Mouse (Mus musculus) testis, postnatal 14 days (tissue): ENCODE data around the gene Eftud2.

Source experiments
- DNase-seq: peaks from one replicate; pipeline ENCODE4 v3.0.0; 2021; ENCODE audit warnings: low spot score

Eftud2 gene

DNA sequence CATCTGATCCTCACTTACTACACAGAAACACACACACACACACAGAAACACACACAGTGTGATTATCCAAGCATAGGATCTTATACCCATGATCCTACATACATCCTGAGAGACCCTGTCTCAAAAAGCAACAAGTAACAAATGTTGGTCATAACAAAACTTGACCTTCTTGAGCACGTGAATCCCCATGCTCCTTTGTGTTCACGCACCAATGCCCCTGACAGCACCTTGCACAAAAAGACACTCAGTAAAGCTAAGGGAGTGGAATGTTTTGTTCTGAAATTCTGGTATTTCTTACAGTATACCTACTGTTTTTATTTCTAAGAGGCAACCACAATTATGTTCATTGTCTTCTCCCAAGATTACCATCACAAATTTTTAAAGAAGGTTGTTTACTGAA lies 1.2 kb downstream of the Eftud2 start:
- no peak for DNase-seq

DNA sequence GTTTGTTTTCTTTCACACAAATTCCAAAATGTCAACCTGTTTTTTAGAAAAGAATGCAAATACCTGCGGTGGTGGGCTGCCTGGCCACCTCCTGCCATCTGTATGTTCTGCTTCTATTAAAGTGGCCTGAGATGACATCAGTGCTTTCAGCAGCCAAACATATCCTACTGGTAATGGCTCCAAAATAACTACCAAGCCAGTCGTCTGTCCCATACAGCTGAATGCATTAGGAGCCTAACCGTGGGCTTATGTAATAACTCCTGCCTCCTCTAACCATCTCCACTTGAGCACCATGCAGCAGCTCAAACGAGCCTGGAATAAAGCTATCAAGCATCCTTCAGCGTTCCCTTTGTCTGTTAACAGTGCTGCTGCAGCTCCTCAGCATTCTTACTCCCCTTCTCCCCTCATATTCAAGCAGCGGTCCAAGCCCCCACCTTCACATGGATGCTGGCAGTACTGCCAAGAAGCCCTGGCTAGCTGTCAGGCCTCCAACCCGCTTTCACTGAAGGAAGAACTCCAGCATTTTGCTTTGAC lies 5.9 kb downstream of the Eftud2 start:
- no peak for DNase-seq

DNA sequence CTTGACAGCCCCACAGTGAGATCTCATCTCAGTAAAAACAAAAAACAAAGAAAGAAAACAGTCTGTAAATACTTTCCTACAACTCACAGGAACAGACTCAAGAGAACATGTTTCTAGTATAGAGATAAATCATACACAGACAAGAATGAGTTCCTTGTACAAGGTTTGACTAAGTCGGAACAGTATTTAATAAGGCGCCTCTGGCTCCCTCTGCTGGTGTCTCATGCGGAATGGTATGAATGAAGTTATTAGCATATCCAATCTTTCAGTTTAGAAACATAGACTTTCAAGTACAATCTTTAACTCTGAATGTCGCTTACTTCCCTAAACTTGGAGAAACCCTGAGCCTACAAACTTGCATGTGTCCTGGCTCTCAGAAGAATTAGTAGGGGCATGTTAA lies 16.5 kb downstream of the Eftud2 start:
- no peak for DNase-seq

DNA sequence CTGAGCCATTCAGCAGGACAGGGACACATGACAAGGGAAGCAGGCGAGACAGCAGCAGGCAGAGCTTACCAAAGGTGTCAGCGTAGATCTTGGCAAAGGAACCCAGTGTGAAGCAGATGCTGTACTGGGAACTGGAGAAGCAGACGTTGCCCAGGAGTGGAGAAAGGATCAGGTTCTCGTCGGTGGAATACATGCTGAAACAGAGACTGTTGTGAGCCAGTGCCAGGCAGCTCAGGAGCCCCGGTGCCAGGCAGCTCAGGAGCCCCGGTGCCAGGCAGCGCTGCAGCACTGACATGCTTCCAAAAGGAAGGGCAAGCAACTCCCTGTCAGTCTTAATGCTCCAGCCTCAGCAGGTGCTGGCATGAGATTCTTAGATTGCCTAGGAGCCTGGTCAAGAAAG lies 20.9 kb downstream of the Eftud2 start:
- no peak for DNase-seq

DNA sequence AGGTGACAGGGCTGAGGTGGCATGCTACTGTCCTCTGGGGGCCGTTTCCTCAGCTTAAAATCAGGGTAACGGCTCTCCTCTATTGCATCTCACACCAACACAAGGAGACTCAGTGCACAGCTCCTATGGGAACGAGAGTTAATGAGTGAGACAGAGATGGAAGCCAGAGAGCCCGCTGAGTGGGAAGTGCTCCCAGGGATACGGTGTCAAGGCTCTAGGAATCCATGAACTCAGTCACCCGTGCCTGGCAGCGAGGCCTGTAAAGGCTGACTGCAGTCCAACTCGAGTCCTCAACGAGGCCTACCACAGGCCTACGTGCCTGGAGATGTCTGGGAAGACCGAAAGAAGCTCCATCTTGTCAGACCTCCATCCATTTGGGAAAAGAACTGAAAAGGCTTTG lies 21.8 kb downstream of the Eftud2 start:
- no peak for DNase-seq

DNA sequence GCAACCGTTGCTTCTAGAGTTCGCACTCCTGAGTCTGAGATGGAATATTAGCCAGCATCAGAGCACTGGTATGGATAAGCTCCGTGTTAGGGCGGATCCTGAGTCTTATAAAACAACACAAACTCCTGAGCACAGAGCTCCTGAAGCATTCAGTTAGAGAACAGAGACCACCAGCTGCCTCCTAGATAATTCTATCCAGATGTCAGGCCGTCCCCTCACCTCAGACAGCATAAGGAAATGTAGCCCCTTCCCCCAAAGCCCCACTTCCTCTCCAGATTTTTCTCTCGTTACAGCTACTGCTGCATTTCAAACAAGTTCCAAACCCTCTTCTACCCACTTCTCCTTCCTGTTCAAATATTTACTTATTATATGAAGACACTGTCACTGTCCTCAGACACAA lies 24.8 kb downstream of the Eftud2 start:
- DNase-seq, result no peak

DNA sequence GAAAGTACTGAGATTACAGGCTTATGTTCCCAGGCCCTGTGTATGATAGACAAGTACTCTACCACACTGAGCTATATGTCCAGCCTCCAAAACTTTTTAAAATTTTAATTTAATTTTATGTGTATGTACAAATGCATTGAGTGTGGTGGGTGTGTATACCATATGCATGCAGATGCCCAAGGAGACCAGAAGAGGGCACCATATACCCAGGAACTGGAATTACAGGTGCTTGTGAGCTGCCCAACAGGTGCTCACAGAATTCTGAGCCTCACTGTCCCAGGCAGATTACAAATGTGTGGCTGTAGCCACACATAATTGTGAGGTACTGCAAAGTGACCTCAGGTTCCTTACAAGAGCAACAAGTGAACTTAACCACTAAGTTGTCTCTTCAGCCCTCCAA lies 27.0 kb downstream of the Eftud2 start:
- no peak for DNase-seq

DNA sequence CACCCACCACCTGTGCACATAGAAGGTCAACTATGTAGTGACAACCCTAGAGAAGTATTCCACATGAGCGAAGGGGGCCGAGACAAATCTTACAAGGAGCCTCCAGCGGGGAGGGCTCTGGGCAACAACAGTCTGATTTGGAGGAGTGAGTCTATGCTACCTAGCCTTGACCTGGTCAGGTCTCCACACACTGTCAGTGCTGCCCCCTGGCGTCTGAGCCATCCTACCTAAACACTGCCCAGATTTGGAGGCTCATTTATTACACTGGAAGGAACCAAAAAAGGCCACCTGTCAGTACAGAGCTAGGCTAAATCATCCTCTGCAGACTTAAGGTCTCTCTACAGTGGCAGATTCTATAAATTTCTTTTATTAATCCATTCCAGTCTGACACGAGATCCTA lies 28.9 kb downstream of the Eftud2 start:
- no peak for DNase-seq

DNA sequence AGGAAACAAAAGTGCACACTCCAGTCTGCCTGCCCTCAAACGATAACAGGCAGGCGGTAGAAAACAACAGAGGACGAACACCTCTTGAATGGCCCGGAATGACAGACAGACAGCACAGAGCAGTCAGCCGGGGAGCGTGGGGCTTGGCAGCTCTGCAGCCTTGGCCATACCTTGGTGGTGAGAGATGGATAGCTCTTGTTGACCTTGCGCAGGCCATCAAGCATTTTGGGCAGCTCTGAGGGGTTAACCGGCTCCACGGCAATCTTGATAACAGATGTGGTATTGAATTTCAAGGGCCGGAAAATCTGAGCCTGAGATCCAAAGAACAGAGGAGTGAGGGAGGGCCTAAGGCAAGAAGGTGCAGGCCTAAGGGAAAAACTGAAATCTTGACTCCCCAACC lies 34.9 kb downstream of the Eftud2 start:
- no peak for DNase-seq

DNA sequence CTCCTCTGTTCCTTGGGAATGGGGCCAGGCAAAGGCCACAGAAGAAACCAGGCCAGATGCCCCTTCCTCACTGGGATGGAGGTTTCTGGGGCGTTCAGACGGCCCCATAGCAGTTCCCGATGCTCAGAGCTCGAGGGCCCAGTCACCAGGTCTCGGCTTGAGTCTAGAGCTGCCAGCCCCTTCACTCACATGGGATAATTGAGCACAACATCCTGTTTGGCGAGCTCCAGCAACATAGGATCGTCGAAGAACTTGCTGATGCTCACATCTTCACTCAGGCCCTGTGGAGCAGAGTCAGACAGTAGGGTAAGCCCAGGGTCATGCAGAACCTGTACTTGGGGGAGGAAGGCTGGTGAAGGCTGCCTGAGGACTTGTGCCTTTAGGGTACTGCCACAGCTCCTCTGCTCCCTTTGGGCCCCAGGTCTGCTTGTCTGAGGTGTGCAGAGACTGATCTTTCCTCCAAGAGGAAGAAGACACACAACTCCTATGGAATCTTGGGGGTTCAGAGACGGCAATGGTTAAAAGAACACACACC lies 42.1 kb downstream of the Eftud2 start:
- DNase-seq, result no peak

DNA sequence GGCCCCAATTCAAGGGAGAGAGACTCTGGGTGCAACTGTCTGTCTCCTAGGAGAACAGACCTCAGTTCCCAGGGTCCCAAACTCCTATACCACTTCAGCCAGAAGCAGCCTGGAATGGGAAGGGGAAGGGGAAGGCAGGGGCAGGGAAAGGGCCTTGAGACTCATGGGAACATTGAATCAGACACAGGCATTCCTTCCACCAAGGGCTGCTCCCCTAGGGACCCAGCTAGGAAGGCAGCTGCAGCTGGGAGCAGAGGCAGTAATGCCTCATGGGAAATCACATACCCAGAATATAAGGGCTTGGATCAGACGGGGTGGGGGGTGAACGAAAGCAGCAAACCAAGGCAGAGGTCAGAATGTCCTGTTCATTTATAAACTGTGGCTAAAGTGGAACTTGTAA lies 42.7 kb downstream of the Eftud2 start:
- DNase-seq, result no peak

DNA sequence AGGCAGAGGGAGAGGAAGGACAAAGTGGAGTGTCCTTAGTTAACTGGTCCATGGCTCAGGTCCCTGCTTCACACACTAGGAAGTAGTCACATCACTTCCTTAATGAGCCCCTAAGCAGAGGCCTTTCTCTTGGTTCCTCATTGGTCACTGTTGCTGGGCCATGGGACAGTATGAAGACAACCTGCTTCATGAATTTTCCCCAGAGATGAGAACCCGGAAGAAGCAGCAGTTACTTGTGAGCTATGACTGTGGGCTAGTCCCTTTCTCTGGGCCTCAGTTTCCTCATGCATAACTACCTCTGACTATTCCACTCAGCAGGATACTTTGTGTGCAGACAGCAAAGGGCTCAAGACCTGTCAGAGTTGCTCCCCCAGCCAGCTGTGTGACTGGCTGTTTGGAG lies 43.4 kb downstream of the Eftud2 start:
- DNase-seq, result no peak

DNA sequence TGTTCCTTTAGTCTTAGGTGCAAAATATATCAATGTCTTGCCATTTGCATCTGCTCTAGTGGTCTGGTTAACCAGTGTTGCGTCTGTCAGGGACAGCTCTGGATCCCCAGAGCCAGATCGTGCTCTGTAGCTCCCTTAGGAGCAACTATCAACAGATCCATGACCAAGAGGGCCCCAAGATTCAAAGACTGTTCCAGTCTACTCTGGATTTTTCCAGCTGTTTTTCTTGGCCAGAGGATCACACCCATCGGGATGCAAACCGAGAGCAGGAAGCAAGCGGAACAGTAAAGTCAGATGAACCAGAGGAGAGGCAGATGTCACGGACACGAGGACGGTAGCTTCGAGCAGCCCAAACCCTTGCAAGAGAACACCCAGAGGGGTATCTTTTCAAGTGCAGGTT lies 44.6 kb downstream of the Eftud2 start:
- DNase-seq, result no peak

DNA sequence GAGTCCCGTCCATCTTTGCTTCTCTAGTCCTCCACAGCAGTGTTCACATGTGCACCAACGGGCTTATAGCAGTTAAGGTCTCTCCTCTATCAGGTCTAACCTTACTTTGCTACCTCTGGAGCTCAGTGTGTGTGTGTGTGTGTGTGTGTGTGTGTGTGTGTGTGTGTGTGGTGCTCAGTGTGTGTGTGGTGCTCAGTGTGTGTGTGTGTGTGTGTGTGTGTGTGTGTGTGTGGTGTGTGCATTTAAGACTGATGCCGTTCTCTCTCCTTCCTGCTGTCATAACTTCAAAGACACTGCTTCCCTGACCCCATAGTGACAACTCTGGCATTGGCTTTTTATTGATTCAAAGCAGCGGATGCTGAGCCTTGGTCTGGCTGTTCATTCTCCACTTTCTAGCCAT lies 45.2 kb downstream of the Eftud2 start, which contains the start of gene Higd1b:
TSS of gene Higd1b (plus strand) at position 301 of the 400 bp plus-strand sequence.
- no peak for DNase-seq

DNA sequence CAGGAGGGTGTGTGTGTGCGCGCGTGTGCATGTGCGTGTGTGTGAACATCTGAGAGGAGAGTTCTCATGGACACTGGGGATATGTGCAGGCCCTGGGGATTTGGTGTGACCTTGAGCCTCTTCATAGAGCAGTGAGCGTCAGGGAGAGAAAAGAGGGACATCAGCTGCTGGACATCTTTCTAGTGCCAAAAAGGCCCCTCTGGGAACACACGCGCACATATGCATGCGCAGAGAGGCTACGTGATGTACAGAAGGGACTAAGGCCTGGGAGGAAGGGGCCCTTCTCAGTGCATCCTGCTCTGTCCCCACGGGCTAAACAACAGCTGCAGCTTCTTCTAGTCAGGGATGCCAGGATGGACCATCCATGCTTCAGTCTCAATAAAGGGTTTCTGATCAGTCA lies 46.6 kb downstream of the Eftud2 start:
- no peak for DNase-seq

DNA sequence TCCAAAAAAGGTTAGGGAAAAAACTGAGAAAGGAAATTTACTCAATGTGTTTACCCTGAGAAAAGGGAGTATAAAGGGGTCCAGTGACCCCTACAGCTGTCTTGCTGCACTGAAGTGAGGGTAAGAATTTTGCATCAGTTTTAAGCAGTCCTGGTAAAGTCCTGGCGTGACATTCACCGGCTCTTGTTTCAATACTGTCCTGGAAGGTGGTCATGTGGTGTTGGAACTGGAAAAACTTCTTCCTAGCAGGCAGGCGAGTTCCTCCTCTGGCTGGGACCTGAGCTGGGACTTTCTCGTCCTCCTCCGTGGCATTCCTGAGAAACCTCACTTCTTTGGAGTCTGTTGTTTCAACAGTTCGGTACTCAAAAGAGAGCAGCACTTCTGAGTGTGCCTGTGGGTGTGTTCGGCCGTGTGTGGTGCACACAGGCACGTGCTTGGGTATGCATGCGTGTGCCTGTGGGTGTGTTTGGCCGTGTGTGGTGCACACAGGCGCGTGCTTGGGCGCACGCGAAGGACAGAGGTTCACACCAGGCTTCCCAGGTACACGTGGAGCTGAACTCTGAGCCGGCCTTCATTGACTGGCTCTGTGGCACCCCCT lies 48.0 kb downstream of the Eftud2 start:
- no peak for DNase-seq

DNA sequence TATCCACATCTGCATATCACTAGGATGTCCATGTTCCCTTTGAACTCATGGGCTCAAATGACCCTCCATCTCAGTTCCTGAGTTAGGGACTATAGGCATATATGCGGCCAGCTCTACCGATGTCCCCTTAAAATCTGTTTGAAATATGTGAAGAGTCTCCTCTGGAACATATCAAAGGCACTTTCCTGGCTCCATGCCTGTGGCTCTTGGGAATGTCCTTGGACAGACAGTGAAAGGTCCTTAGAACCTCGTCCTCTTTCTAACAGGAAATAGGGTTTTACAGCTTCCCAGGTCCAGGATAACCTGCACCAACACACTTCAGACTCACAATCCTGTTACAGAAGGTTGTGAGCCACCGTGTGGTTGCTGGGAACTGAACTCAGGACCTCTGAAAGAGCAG lies 50.5 kb downstream of the Eftud2 start:
- no peak for DNase-seq

DNA sequence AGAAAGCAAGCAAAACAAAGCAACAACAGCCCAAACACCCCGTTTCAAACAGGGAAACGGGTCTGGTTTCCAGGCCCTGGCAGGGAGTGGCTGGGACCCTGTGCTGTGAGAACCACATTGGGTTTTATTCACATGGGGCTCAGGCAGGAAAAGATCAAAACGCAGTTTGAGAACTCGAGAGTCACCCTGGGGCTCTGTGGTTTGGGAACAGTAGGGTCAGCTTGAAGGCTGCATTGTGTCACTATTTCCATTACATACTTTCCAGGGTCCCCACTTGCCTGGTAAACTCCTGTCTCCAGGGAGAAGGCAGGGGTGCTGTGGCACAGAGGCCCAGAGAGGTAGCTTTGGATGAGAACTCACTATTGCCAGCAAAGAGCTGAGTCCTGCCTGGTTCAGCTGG lies 53.7 kb downstream of the Eftud2 start:
- DNase-seq, result no peak

DNA sequence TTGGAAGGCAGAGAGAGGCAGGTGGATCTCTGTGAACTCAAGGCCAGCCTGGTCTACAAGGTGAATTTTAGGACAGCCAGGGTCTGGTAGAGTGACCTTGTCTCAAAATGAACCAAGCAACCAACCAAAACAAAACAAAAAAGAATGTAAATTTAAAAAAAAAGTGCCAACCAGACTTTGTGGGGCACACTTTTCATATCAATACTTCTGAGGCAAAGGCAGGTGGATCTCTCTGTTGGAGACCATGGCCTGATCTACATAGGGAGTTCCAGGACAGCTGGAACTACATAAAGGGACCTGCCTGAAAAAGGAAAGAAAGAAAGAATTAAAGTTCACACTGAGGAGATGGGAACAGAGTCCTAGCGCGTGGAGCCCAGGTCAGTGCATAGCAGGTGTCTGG lies 54.3 kb downstream of the Eftud2 start:
- no peak for DNase-seq

DNA sequence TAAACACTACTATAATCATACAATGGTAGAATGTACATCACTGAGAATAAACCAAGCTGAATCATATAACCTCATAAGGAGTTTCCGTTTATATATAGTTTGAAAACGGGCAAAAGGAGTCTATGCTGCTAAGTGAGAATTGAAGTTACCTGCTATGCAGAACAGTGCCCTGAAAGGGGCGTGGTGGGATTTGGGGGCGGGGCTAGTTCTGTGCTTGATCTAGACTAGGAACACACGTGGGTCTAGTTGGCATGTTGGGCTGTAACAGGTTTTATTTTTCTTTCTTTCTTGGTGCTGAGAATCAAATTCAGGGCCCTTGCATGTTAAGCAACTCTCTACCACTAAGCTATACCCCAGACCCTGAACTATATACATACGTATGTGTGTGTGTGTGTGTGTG lies 59.6 kb downstream of the Eftud2 start:
- DNase-seq, result no peak

DNA sequence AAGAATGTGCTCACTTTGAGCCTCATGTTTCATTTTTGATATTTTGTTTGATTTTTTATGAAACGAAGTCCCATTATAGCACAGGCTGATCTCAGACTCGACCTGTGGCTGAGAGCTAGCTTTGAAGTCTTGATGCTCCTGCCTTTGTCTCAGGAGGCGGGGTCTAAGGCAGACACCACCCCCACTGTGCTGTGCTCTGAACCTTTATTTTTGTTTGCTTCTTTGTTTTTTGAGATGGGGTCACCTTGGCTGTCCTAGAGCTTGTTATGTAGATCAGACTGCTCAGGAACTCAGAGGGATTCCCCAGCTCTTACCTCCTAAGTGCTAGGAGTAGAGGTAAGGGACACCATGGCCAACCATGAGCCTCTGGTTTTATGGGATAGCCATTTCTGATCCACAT lies 60.4 kb downstream of the Eftud2 start:
- no peak for DNase-seq

DNA sequence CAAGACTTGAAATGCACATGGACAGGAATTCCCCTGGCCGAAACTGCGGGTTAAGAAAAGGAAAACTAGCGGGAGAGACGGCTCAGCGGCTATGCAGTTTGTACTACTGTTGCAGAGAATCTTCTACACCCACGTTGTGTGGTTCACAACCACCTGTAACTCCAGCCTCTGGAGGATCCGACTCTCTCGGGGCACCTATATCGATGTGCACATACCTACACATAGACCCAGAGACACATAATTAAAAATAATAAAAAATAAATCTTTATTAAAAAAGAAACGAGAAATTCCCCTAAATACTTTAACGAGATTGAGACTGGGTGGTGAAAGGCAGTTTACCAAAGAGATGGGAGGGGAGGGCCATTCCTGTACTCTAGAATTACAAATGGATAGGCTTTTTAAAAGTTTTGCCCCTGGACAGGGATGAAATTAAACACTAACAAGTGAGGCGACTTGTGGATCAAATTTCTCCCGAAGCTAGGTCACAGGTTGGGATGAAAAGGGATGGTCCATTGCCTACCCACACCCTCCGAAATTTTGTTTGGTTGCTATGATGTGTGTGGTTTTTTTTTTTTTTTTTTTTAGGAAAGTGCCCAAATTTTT lies 60.9 kb downstream of the Eftud2 start:
- no peak for DNase-seq

DNA sequence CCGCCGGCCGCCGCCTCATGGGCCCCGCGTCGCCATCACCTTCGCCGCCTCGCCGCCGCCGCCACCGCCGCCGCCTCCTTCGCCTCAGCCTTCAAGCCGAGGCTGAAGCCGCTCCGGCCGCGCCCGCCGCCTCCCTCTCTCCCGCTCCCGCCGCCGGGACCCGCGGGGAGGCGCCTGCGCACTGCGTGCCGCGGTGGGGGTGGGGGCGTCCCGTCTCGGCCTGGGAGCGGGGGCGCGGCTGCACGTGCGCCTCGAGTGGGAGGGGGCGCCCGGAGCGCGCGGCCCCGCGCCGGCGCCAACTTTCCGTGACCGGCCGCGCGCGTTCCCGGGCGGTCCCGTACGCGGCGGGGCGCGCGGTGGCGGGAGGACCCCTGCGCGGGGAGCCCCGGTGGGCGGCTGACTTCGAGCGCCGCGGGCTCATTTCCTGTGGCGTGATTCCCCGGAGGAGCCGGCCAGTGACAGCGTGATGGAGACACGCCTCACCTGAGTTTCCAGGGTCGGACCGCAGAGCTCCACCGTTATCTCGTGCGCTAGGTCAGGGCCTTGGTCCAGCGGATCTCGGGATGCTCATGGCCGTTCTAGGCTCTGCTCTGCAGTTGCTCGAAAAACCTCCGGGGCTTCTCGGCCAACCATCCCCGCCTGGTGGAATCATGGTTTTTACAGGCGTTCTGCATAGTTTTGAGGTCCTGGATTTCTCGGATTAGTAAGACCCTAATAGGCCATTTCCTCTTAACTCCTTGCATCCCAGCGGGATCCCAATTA lies 61.6 kb downstream of the Eftud2 start, which contains the start of gene Gjc1:
TSS of gene Gjc1 (minus strand) at position 680 of the 762 bp plus-strand sequence.
- DNase-seq, result peak; percentile 87
